In the genomic region with DNA sequence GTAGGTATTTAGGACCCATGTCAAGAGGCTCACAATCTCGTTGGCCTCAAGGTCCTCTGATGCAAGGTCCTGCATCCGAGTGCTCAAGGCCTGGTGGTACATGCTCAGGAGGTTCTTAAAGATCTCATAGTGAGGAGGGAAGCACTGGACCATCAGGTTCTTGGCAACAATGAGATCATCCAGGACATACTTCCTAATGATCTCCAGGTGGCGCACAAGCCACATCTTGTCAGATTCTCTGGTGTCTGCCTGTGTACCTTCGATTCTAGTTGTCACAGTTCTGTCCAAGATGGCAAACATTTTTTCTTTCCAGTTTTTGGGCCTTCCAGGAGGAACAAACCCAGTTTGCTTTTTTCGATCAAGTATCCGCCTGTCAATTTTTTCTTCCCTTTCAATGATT, we compare ENCODE assay signal across 7 mouse cellular contexts. TPM values are rescaled to one million over a fixed set of nuclear protein-coding genes. Genes with fewer than 3 reads are reported as not detected.
DNase-seq lines count a peak whose midpoint lies in the region; ATAC-seq and TF ChIP-seq lines count a peak whose summit lies in the region.

No protein-coding gene starts in this region.

- H3K4me2 ChIP-seq in kidney, postnatal 0 days (ENCODE audit: low read length) = no peak overlapping the region

- no peak overlapping the region for H3K9ac ChIP-seq in kidney, postnatal 0 days (ENCODE audit: low read depth, low read length)
- no peak overlapping the region for H3K9ac ChIP-seq in ES-E14 (ENCODE audit: insufficient read depth, low read depth, low read length, poor library complexity, severe bottlenecking)

- DNase-seq in kidney, postnatal 0 days (ENCODE audit: low spot score) = peak; percentile 56
- DNase-seq in kidney, adult 8-10 months = no peak
- peak; percentile 27 for DNase-seq in CD4-positive helper T cell, adult 2 months (ENCODE audit: low read depth, low spot score)
- DNase-seq in ES-E14 (ENCODE audit: low read depth, low spot score) = peak; percentile 29
- DNase-seq in thymus, postnatal 14 days = no peak
- DNase-seq in gastrocnemius, postnatal 10 days = no peak

- no peaks in the 10 kb centered on the region for H3K4me1 ChIP-seq in kidney, postnatal 0 days (replicated peaks; ENCODE audit: insufficient read depth, low read length)
- H3K4me1 ChIP-seq in ES-E14 (ENCODE audit: control insufficient read depth in 2 of 2, insufficient read depth in 2 of 2, low read length in 2 of 2, poor library complexity in 1 of 2) = no peaks in the 10 kb centered on the region; a peak in 1 of 4 replicates

- H3K9me3 ChIP-seq in kidney, postnatal 0 days (replicated peaks; ENCODE audit: low read length) = no peaks in the 10 kb centered on the region
- no peaks in the 10 kb centered on the region for H3K9me3 ChIP-seq in ES-E14 (ENCODE audit: control insufficient read depth, insufficient read depth, low read depth, low read length)

- H3K36me3 ChIP-seq in kidney, postnatal 0 days (ENCODE audit: insufficient read depth, low read length) = peaks cover 38% of the 10 kb centered on the region
- H3K36me3 ChIP-seq in ES-E14 (ENCODE audit: control insufficient read depth, insufficient read depth, low read length, poor library complexity, severe bottlenecking) = peaks cover 8% of the 10 kb centered on the region

- in situ Hi-C loops in ES-E14 (cut with MboI; ENCODE audit: low sequenced_read_pairs in 2 of 2, unreplicated experiment in 2 of 2) = no loop called here

- no peak overlapping the region for H3K4me3 ChIP-seq in kidney, postnatal 0 days (replicated peaks; ENCODE audit: low read depth, low read length)
- no peak overlapping the region for H3K4me3 ChIP-seq in ES-E14 (ENCODE audit: insufficient read depth in 1 of 2, low read depth in 1 of 2, low read length in 2 of 2, poor library complexity in 1 of 2, severe bottlenecking in 1 of 2)

- WGBS in kidney, postnatal 0 days = 89% methylated on average over 6 of the region's 6 CpGs

- peak; percentile 60 for TF ChIP-seq CTCF in kidney, postnatal 0 days (IDR thresholded peaks at IDR 0.05; ENCODE audit: low read depth)

- no peak for ATAC-seq in kidney, postnatal 0 days (replicated peaks; ENCODE audit: low FRiP score, low read depth)
- ATAC-seq in hematopoietic stem cell, adult 5-6 weeks (replicated peaks in 1 of 2; ENCODE audit: insufficient read depth in 1 of 2, low FRiP score in 2 of 2, low TSS enrichment in 1 of 2, low read depth in 1 of 2, poor library complexity in 2 of 2, severe bottlenecking in 2 of 2) = peak; percentile 51 to 73; a peak in 3 of 4 replicates

- no peak overlapping the region for H3K27ac ChIP-seq in kidney, postnatal 0 days
- H3K27ac ChIP-seq in ES-E14 (ENCODE audit: insufficient read depth, low read depth, low read length, poor library complexity, severe bottlenecking) = no peak overlapping the region

- H3K27me3 ChIP-seq in kidney, postnatal 0 days (ENCODE audit: insufficient read depth, low read length) = no peaks in the 10 kb centered on the region

TF ChIP-seq in ES-E14, 5 proteins besides CTCF, POLR2A, EP300 and RAD21:
- TF ChIP-seq ZC3H11A (IDR thresholded peaks at IDR 0.05; ENCODE audit: borderline replicate concordance, low read depth, low read length) (no peak), MAFK (IDR thresholded peaks at IDR 0.05; ENCODE audit: insufficient read depth, low read depth, low read length) (no peak), ZNF384 (IDR thresholded peaks at IDR 0.05; ENCODE audit: low read depth, low read length) (no peak), HCFC1 (IDR thresholded peaks at IDR 0.05; ENCODE audit: borderline replicate concordance, insufficient read depth, low read length) (no peak), CHD2 (IDR thresholded peaks at IDR 0.05; ENCODE audit: low read depth, low read length) (no peak)

RNA-seq across cellular contexts. Expression of gene Exoc3, which starts 15.9 kb away (rescaled TPM):
- 59.2 and 61.2 TPM in 2 replicates for polyA plus RNA-seq in kidney, postnatal 0 days (2015; fragmentation: Nextera tagmentation; extraction: Ambion mirVana)
- 20.5 and 28.8 TPM in 2 replicates for total RNA-seq in ES-E14 (2012; rRNA removed)
- total RNA-seq in hematopoietic stem cell, adult 5-6 weeks (2017) = 42.3 and 67.1 TPM in 2 replicates
- total RNA-seq in gastrocnemius, postnatal 10 days (2021) = 10 to 100 TPM; 30.8 to 36.1 TPM

Comparison
In these comparisons a context has a peak if more than half of its experiments do, and no peak if none do; other contexts are left out.
1. DNase-seq: peak in kidney, postnatal 0 days (single experiment), CD4-positive helper T cell, adult 2 months (single experiment) and ES-E14 (single experiment); none in kidney, adult 8-10 months (0 of 2), thymus, postnatal 14 days (single experiment) and gastrocnemius, postnatal 10 days (single experiment).